Mouse (Mus musculus) cerebellum, adult 2 months (tissue): Measurements from ENCODE around the gene Gp1ba. TPM values are rescaled to one million over a fixed set of nuclear protein-coding genes. Genes with fewer than 3 reads are reported as not detected.

ENCODE experiments used
- DNase-seq, 2 experiments: peaks; one replicate each; pipeline ENCODE4 v3.0.0; 2021
- H3K27ac ChIP-seq: fragments of 200-500 bp; 2 replicates; pipeline ENCODE4 v1.5.1; 2012; ENCODE audit warnings: low read length, control low read depth, inconsistent platforms; ENCODE audit not compliant: insufficient read depth
- H3K27me3 ChIP-seq: fragments of 200-500 bp; 2 replicates; pipeline ENCODE4 v1.6.1; 2012; ENCODE audit warnings: inconsistent platforms, mild to moderate bottlenecking, low read length, moderate library complexity; ENCODE audit not compliant: control insufficient read depth, insufficient read depth
- H3K4me1 ChIP-seq: fragments of 200-500 bp; 2 replicates; pipeline ENCODE4 v1.6.1; 2011; ENCODE audit warnings: low read length; ENCODE audit not compliant: control insufficient read depth, insufficient read depth
- H3K4me3 ChIP-seq: fragments of 200-500 bp; replicated peaks from 2 replicates; pipeline ENCODE3; 2011; ENCODE audit warnings: mild to moderate bottlenecking, low read depth, low read length, control low read depth; ENCODE audit not compliant: insufficient read depth
- CTCF ChIP-seq: fragments of 200-500 bp; IDR thresholded peaks from 2 replicates; pipeline ENCODE4 v1.5.1; 2011; ENCODE audit warnings: low read depth, mild to moderate bottlenecking, control low read depth, low read length, moderate library complexity, borderline replicate concordance; ENCODE audit not compliant: insufficient read depth
- POLR2A ChIP-seq: fragments of 200-500 bp; IDR thresholded peaks from 2 replicates; pipeline ENCODE4 v1.6.1; 2011; ENCODE audit warnings: low read length, control low read depth, borderline replicate concordance; ENCODE audit not compliant: insufficient read depth
- WGBS: fragments of 180-500 bp; shearing (Covaris S2); methylation state at CpG from one replicate; pipeline ENCODE4 v1.1.7; 2018; 5-methylcytosine and 5-hydroxymethylcytosine counted together
- polyA plus RNA-seq: library from polyadenylated mRNA; depleted of rRNA; stranded (reverse); fragments of >200 nt; gene quantifications from 2 replicates; pipeline ENCODE4 v1.2.3, GENCODE M21; 2012; rRNA removed

Gp1ba gene
- polyA plus RNA-seq, 1 experiment: not detected

DNA sequence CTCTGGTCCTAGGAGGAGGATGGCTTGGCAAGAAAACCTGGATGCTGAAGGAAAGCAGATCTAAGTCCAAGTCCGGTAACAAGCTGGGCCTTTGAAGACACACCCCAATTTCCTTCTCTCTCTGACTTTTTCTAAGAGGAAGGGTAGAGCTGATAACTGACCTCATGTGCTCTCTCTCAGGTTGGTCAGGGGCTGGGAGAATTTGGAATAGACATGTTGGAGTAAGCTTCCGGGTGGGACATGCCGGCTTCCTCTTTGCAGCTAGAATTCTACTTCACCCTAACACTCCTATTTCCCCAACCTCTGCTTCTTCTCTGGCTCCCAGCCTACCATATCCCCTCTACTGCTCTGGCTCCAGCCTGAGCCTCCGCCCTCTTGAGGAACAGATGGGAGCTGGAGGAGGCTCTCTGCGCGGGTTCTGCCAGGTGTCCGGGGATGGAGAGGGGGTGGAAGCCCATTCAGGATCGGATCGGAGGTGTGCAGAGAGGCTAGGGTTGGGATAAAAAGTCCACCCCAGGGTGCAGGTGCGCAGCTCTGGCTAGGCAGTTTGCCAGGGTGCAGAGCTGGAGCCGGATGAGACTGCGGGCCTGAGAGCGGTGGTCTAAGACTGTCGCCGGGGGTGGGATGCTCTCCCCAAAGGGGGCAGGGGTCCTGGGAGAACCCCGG lies 48.1 kb downstream of the Gp1ba start:
- TF ChIP-seq CTCF: no peak
- 0 out of 2 replicates have a peak, but pooled peaks have one; percentile 12 for TF ChIP-seq POLR2A
- peaks cover 12% of the 10 kb centered on the region; the same call in 1 of the 2 replicates for H3K4me1 ChIP-seq
- no peaks in the 10 kb centered on the region for H3K27me3 ChIP-seq
- under 1% methylated on average over 16 of the region's 16 CpGs for WGBS
- peak overlapping the region; percentile 76 for H3K4me3 ChIP-seq
- peak overlapping the region; percentile 67 for H3K27ac ChIP-seq
- peak; percentile 76 to 79 for DNase-seq

- Histone ChIP-seq H3K27me3 (no peaks in the 10 kb centered on the region), H3K4me1 (peaks cover 12% of the 10 kb centered on the region; the same call in 1 of the 2 replicates), H3K4me3 (peak within 1 kb of the TSS; percentile 76), H3K27ac (peak within 1 kb of the TSS; percentile 67)
- under 1% methylated on average over 55 of the region's 55 CpGs for WGBS
- DNase-seq: peak; percentile 87 to 94
- peak; percentile 74 for TF ChIP-seq POLR2A
- TF ChIP-seq CTCF: peak; percentile 29; the same call in 1 of the 2 replicates
Measured at GRCm38 (mm10) chr11:70687601-70688199, 48.8 kb downstream of the Gp1ba start, which contains the start of gene Camta2. Camta2 (minus strand) TSS chr11:70688105.

DNA sequence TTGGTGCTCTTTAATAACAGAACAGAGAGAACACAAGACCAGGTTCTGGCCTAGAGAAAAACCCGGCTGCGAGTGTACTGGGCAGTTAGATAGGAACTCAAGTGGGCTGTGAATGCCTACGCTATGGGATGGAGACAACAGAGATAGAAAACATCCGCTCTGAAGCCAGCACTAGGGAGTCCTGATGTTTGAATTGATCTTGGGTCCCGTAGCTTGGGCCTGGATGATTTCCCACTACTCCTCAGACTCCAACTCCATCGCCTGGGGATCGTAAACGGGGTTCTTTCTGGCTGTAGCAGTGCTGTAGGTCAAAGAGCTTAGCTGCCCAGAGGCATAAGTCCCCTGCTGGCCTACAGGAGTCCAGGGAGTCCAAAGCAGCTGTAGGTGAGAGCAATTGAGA lies 49.5 kb downstream of the Gp1ba start:
- H3K4me3 ChIP-seq: peak overlapping the region; percentile 76
- DNase-seq: no peak
- TF ChIP-seq POLR2A: no peak
- no peak for TF ChIP-seq CTCF
- no peaks in the 10 kb centered on the region for H3K27me3 ChIP-seq
- H3K27ac ChIP-seq: peak overlapping the region; percentile 67
- peaks cover 12% of the 10 kb centered on the region; the same call in 1 of the 2 replicates for H3K4me1 ChIP-seq
- 0% methylated on average over 8 of the region's 8 CpGs for WGBS

DNA sequence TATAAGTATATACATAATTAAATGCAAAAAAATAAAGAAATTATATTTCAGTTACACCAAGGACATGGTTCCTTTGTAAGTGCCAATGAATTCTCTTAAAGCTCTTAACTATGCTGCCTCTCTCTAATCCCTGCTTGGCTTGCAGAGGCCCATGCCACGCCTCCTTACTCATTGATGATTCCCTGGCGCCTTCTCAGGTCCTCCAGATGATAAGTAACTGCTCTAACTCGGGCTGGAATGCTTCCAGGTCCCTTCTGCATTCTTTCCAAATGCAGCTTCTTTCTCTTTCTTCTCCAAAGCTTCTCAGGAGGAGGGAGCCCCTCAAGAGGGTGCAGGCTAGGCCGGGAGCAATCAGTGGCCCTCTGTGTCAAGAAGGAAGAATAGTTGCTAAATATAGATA lies 50.7 kb downstream of the Gp1ba start:
- peaks cover 10% of the 10 kb centered on the region; the same call in 1 of the 2 replicates for H3K4me1 ChIP-seq
- H3K4me3 ChIP-seq: no peak overlapping the region
- 0 out of 2 replicates have a peak overlapping the region, but pooled peaks have one; percentile 67 for H3K27ac ChIP-seq
- no peaks in the 10 kb centered on the region for H3K27me3 ChIP-seq
- TF ChIP-seq CTCF: no peak
- no peak for TF ChIP-seq POLR2A
- WGBS: 58% methylated on average over 4 of the region's 4 CpGs
- DNase-seq: no peak

Other genes starting within 250 kb of the Gp1ba start
- 18.3 and 20.1 TPM in 2 replicates for gene Pelp1, start 229.1 kb upstream of the Gp1ba start, polyA plus RNA-seq
- 70.5 and 79.7 TPM in 2 replicates for gene Arrb2, start 206.5 kb upstream of the Gp1ba start, polyA plus RNA-seq
- gene Med11, start 187.2 kb upstream of the Gp1ba start, polyA plus RNA-seq: 20.4 and 20.5 TPM in 2 replicates
- gene Zmynd15, start 179.7 kb upstream of the Gp1ba start, polyA plus RNA-seq: 0.21 and 0.25 TPM in 2 replicates
- 1.8 and 2.6 TPM in 2 replicates for gene Cxcl16, start 179.1 kb upstream of the Gp1ba start, polyA plus RNA-seq
- gene Tm4sf5, start 133.9 kb upstream of the Gp1ba start, polyA plus RNA-seq: 0.54 TPM in 2 replicates
- gene Vmo1, start 124.5 kb upstream of the Gp1ba start, polyA plus RNA-seq: 0.30 TPM in 1 of 2 replicates, not detected in the other
- 0.11 TPM in 1 of 2 replicates, not detected in the other for gene Gltpd2, start 119.9 kb upstream of the Gp1ba start, polyA plus RNA-seq
- 319 TPM in 2 replicates for gene Psmb6, start 113.8 kb upstream of the Gp1ba start, polyA plus RNA-seq
- not detected in 2 replicates for gene Gm40193, start 106.2 kb upstream of the Gp1ba start, polyA plus RNA-seq
- gene Pld2, start 99.1 kb upstream of the Gp1ba start, polyA plus RNA-seq: 19.2 and 21.3 TPM in 2 replicates
- 222 and 224 TPM in 2 replicates for gene Mink1, start 76.2 kb upstream of the Gp1ba start, polyA plus RNA-seq
- gene 4930544D05Rik, start 23.3 kb upstream of the Gp1ba start, polyA plus RNA-seq: not detected in 2 replicates
- 0.10 and 0.25 TPM in 2 replicates for gene Chrne, start 19.9 kb upstream of the Gp1ba start, polyA plus RNA-seq
- 143 and 152 TPM in 2 replicates for gene Rnf167, start 8.1 kb downstream of the Gp1ba start, polyA plus RNA-seq
- 184 and 191 TPM in 2 replicates for gene Slc25a11, start 8.4 kb downstream of the Gp1ba start, polyA plus RNA-seq
- 289 and 305 TPM in 2 replicates for gene Pfn1, start 15.5 kb downstream of the Gp1ba start, polyA plus RNA-seq
- 35.0 and 35.9 TPM in 2 replicates for gene Eno3, start 18.1 kb downstream of the Gp1ba start, polyA plus RNA-seq
- 84.3 and 93.2 TPM in 2 replicates for gene Spag7, start 30.3 kb downstream of the Gp1ba start, polyA plus RNA-seq
- gene Camta2, start 49.0 kb downstream of the Gp1ba start, polyA plus RNA-seq: 108 TPM in 2 replicates
- 4.0 and 4.6 TPM in 2 replicates for gene Inca1, start 61.0 kb downstream of the Gp1ba start, polyA plus RNA-seq
- gene Kif1c, start 61.4 kb downstream of the Gp1ba start, polyA plus RNA-seq: 55.9 and 65.6 TPM in 2 replicates
- 10.4 and 11.1 TPM in 2 replicates for gene Zfp3, start 125.1 kb downstream of the Gp1ba start, polyA plus RNA-seq
- gene Scimp, start 173.5 kb downstream of the Gp1ba start, polyA plus RNA-seq: 0.10 TPM in 1 of 2 replicates, not detected in the other
- gene Rabep1, start 205.7 kb downstream of the Gp1ba start, polyA plus RNA-seq: 35.4 and 35.9 TPM in 2 replicates